Mouse (Mus musculus) midbrain, embryonic 10.5 days (tissue): ENCODE results near the gene Ccl27b. TPM values are rescaled to one million over a fixed set of nuclear protein-coding genes. Genes with fewer than 3 reads are reported as not detected.
"Not testable (repeated sequence)": the region's sequence is repeated elsewhere in the genome, so short reads cannot be mapped to it uniquely, and the experiment has no call there.

Experiments
- DNase-seq: peaks from one replicate; pipeline ENCODE4 v3.0.0-alpha.2; 2017; ENCODE audit warnings: low spot score
- H3K27ac ChIP-seq: fragments of 300-500 bp; sonication (generic); replicated peaks from 2 replicates; pipeline ENCODE4 v1.5.1; 2016; ENCODE audit warnings: mild to moderate bottlenecking
- H3K27me3 ChIP-seq: fragments of 300-500 bp; sonication (generic); 2 replicates; pipeline ENCODE4 v1.6.1; 2016; ENCODE audit warnings: low read depth, mild to moderate bottlenecking; ENCODE audit not compliant: poor library complexity, severe bottlenecking
- H3K36me3 ChIP-seq: fragments of 300-500 bp; sonication (generic); 2 replicates; pipeline ENCODE4 v1.6.1; 2016; ENCODE audit warnings: mild to moderate bottlenecking, moderate library complexity
- H3K4me1 ChIP-seq: fragments of 300-500 bp; sonication (generic); 2 replicates; pipeline ENCODE4 v1.6.1; 2016
- H3K4me3 ChIP-seq: fragments of 300-500 bp; sonication (generic); 2 replicates; pipeline ENCODE4 v1.5.1; 2016; ENCODE audit warnings: mild to moderate bottlenecking, moderate library complexity
- H3K9me3 ChIP-seq: fragments of 300-500 bp; sonication (generic); replicated peaks from 2 replicates; pipeline ENCODE4 v1.6.1; 2016; ENCODE audit warnings: mild to moderate bottlenecking
- WGBS: fragments of 180-500 bp; shearing (Covaris S2); methylation state at CpG from one replicate; pipeline ENCODE4 v1.1.7; 2016; 5-methylcytosine and 5-hydroxymethylcytosine counted together
- polyA plus RNA-seq: library from polyadenylated mRNA; unstranded; fragments of >200 nt; fragmentation: Nextera tagmentation; extraction: Ambion mirVana; gene quantifications from 2 replicates; pipeline ENCODE4 v1.2.1, GENCODE M21; 2016

The Ccl27b gene
- not detected in 2 replicates for polyA plus RNA-seq

DNA sequence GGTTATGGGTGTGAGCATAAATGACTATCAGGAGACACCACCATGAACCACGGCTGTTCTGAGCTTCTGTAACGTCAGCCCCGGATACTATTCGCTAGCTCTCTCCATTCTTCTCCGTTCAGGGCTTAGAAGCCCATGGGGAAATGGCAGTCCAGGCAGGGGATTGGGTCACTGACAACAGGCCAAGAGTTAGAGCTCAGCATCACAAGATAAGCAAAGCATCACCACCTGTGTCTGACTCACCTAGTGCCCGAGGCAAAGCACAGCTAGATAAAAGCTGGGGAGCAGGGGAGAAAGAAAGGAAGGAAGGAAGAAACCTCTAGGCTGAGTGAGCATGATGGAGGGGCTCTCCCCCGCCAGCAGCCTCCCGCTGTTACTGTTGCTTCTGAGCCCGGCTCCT is at the start of gene Ccl27b:
TSS of gene Ccl27b (plus strand) at position 301 of the 400 bp plus-strand sequence.
- H3K27me3 ChIP-seq, H3K4me3 ChIP-seq, H3K36me3 ChIP-seq, DNase-seq, H3K27ac ChIP-seq, H3K9me3 ChIP-seq, H3K4me1 ChIP-seq: not testable (repeated sequence)
- WGBS, result no CpG with 5 or more reads among the region's 9 CpGs

DNA sequence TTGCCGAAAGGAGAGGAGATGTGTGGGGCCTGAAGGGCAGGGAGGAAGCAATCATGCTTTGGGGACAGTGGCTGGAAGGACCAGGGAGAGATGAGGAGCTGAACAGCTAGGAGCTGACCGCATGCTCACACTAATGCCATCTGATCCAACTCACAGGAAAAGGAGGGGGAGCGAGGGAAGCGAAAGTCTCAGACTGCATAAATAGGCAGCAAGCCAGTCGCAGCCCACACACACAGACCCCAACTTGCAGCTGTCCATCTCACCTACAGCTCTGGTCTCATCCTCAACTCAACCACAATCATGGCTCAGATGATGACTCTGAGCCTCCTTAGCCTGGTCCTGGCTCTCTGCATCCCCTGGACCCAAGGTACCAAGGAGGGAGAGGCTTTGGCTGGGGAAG is 43.2 kb upstream of the Ccl27b start, which contains the start of gene Gm10591:
TSS of gene Gm10591 (plus strand) at position 301 of the 400 bp plus-strand sequence.
- not testable (repeated sequence) for H3K27ac ChIP-seq, H3K4me3 ChIP-seq, H3K4me1 ChIP-seq, H3K36me3 ChIP-seq, H3K27me3 ChIP-seq, DNase-seq, H3K9me3 ChIP-seq
- no CpG with 5 or more reads among the region's 5 CpGs for WGBS

DNA sequence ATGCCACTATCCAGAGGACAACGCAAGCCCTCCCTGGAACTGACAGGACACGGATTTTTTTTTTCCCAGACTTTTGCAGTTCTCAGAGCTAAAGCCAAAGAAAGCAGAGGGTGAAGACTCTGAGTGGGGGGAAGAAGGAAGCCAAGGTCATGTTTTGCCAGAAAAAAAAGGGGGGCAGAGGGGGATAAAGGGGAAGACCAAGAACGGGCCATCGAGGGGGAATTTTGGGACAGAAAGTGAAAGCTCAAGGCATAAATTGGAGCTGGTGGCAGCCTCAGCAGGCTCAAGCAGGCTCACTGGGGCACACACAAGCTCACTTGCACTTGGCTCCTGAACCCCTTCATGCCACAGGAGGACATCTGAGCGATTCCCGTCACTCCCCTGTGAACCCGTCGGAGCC is 25.6 kb upstream of the Ccl27b start, which contains the start of gene Gm2564:
TSS of gene Gm2564 (plus strand) at position 301 of the 400 bp plus-strand sequence.
- no CpG with 5 or more reads among the region's 8 CpGs for WGBS
- H3K27ac ChIP-seq, H3K27me3 ChIP-seq, DNase-seq, H3K4me3 ChIP-seq, H3K9me3 ChIP-seq, H3K4me1 ChIP-seq, H3K36me3 ChIP-seq: not testable (repeated sequence)

DNA sequence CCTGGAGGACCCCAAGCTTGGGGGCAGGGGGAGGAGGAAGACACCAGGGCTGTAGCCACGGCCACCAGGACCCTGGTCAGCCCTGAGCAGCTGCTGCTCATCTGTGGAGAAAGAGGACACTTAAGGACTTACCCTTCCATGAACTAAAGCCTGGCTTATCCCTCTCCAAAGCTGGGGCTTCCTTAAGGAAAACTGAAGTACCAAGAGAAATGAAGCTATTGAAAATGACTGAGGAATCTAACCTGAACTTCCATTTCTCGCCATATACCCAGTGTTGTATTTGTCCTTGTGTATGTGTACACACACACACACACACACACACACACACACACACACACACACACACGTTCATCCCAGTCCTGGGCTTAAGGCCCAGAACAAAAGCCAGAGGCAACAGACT is 6.7 kb downstream of the Ccl27b start, which contains the start of gene Il11ra2:
TSS of gene Il11ra2 (minus strand) at position 101 of the 400 bp plus-strand sequence.
- DNase-seq, H3K4me3 ChIP-seq, H3K27me3 ChIP-seq, H3K4me1 ChIP-seq, H3K36me3 ChIP-seq, H3K9me3 ChIP-seq, H3K27ac ChIP-seq: not testable (repeated sequence)
- no CpG with 5 or more reads among the region's 3 CpGs for WGBS

DNA sequence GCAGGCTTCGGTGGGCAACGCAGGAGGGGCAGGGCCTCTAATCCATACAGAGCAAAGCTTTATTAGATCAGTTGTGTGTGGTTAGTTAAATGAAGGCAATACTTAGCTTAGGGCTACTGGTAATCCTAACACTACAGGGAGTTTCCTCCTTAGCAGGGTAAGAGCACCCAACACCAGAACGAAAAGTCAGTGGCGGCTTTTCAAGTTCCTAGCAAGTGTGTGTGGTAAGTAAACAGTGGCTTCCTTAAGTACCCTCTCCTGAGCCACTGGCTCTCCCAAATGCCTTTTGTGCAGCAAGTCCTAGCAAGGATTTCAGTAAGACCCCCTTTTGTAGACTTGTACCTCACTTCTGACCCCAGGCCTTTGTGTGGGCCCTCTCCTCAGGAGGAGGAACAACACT is 20.4 kb downstream of the Ccl27b start:
- not testable (repeated sequence) for H3K4me1 ChIP-seq, H3K27ac ChIP-seq, H3K4me3 ChIP-seq, H3K36me3 ChIP-seq, H3K9me3 ChIP-seq, DNase-seq, H3K27me3 ChIP-seq
- WGBS, result no CpG with 5 or more reads among the region's 4 CpGs

DNA sequence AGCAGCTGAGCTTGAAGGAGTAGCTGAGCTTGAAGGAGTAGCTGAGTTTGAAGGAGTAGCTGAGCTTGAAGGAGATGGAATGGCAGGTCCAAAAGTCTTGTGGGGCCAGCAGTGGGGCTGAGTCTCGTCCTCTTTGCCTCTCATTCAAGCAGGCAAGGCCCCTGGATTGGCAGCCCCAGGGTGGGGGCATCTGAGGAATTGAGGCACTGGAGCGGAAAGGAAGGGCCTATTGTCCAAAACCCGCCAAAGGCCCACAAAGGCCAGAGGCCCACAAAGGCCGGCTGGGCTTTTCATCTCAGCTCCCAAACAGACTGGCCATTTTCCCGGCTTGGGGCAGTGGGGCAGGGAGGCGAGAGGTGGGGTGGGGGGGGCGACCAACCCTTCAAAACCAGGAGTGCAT is 24.3 kb downstream of the Ccl27b start:
- H3K27ac ChIP-seq, DNase-seq, H3K4me1 ChIP-seq, H3K27me3 ChIP-seq, H3K9me3 ChIP-seq, H3K36me3 ChIP-seq, H3K4me3 ChIP-seq: not testable (repeated sequence)
- WGBS, result no CpG with 5 or more reads among the region's 7 CpGs

DNA sequence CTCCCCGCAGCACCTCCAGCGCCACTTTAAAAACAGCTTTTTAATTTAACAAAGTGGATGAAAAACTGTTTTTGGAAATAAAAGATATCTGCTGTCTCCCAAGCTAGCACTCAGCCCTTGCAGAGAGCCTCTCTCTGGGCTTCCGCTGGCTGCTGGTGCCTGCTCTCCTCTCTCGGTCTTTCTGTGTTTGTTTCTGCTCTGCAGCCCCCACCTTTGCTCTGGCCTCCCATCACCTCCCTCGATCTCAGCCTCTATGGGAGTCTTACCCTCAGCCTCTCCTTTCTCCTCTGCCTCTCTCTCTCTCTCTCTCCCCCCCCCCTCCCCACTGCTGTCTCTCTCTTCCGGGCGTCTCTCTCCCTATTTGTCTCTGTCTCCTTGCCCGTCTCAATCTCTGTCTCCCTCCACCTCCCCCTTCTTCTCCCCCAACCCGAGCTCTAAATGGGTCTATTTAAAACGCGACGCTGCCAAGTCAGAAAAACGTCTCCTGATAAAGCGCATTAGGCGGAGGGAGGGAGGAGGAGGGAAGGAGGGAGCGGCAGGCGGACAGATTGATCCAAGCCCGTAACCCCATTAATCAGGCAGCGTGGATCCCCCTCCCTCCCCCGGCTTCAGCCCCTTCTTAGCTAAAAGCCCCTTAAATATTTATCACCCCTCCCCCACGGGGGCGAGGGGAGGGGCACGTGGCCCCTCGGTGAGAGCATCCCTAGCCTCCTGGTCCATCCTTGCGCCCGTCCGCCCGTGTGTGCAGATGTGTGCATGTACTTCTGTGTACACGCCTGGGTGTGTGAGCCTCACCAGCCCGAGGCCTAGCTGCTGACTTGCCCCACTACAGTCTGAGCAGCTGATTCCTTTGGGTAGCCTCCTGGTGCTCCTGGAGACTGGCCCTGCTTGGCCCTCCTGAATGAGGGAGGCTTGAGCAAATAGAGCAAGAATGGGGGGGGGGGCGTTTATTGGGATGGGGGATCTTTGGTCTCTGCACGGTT is 25.6 kb downstream of the Ccl27b start:
- no CpG with 5 or more reads among the region's 32 CpGs for WGBS
- not testable (repeated sequence) for H3K27me3 ChIP-seq, H3K4me3 ChIP-seq, H3K36me3 ChIP-seq, DNase-seq, H3K4me1 ChIP-seq, H3K27ac ChIP-seq, H3K9me3 ChIP-seq

DNA sequence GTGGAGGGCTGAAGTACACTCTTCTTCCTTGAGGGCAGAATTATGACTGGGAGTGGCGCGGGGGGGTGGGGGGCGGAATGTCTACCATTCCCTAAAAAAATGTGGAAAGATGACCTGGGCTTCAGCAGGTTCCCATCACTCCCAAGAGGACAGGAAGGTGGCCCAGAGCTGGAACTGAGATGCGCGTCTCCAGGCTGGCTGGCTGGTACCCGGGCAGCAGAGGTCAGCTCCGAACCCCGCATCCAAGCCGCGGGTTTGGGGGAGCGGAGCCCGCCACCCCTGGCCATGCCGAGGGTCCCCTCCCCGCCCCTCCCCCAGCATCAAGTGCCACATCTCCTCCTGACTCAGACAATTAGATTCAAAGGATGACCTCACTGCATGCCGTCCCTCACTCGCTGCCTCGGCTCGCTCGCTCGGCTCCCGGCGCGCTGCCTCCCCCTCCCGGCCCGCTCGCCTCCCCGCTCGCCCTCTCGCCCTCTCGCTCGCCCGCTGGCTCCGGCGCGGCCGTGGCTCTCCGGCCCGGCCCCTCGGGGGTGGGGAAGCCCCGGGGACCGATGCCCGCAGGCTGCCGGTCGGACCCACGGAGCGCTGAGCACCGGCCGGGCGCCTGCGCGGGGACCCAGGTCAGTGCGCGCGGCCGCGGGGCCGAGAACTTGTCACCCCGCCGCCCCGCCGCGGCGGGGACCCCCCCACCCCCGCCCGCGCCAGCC is 26.6 kb downstream of the Ccl27b start:
- DNase-seq, H3K27me3 ChIP-seq, H3K36me3 ChIP-seq, H3K4me3 ChIP-seq, H3K27ac ChIP-seq, H3K9me3 ChIP-seq, H3K4me1 ChIP-seq: not testable (repeated sequence)
- WGBS, result no CpG with 5 or more reads among the region's 66 CpGs

DNA sequence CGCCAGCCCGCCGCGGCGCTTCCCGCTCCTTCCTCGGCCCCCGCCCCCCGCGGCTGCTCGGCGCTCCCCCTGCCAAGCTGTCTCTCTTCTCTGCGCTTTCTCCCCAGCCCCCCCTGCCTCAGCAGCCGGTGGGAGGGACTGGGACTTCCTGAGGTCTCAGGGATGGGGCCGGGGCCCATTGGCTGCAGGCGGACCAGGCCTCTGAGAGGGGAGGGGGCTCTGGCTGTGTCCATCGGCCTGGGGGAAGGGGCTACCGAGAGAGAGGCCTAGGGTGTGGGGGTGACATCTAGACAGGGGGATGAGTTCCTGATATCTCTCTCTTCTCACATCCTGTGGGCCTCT is 27.1 kb downstream of the Ccl27b start:
- not testable (repeated sequence) for H3K27me3 ChIP-seq, DNase-seq, H3K27ac ChIP-seq, H3K4me3 ChIP-seq, H3K9me3 ChIP-seq, H3K4me1 ChIP-seq, H3K36me3 ChIP-seq
- no CpG with 5 or more reads among the region's 18 CpGs for WGBS

Other genes with a start within 250 kb of the Ccl27b start
- gene Gm21586, start 215.9 kb upstream of the Ccl27b start, polyA plus RNA-seq, result not detected in 2 replicates
- not detected in 2 replicates for gene Gm2163, start 188.5 kb upstream of the Ccl27b start, polyA plus RNA-seq
- not detected in 2 replicates for gene Fam205a2, start 127.1 kb upstream of the Ccl27b start, polyA plus RNA-seq
- not detected in 2 replicates for gene Gm10591, start 43.1 kb upstream of the Ccl27b start, polyA plus RNA-seq
- gene Gm2564, start 25.5 kb upstream of the Ccl27b start, polyA plus RNA-seq, result not detected in 2 replicates
- not detected in 2 replicates for gene Il11ra2, start 6.6 kb downstream of the Ccl27b start, polyA plus RNA-seq
- gene 4930578G10Rik, start 80.3 kb downstream of the Ccl27b start, polyA plus RNA-seq, result 0.48 and 1.3 TPM in 2 replicates
- 0.48 TPM in 1 of 2 replicates, not detected in the other for gene Ccl19, start 101.3 kb downstream of the Ccl27b start, polyA plus RNA-seq
- 0.21 and 0.27 TPM in 2 replicates for gene Ccl21a, start 118.7 kb downstream of the Ccl27b start, polyA plus RNA-seq
- not detected in 2 replicates for gene Fam205a1, start 198.6 kb downstream of the Ccl27b start, polyA plus RNA-seq
- gene Gm12394, start 201.5 kb downstream of the Ccl27b start, polyA plus RNA-seq, result 0.38 and 0.73 TPM in 2 replicates
- 0.60 and 0.98 TPM in 2 replicates for gene Fam205c, start 219.0 kb downstream of the Ccl27b start, polyA plus RNA-seq